Mouse (Mus musculus) lung, embryonic 15.5 days (tissue): Measurements from ENCODE around the gene Gm37240. TPM values are rescaled to one million over a fixed set of nuclear protein-coding genes. Genes with fewer than 3 reads are reported as not detected.

Source experiments
- ATAC-seq: fragments of 200-750 bp; cut with Nextera tagmentation; 2 replicates; pipeline ENCODE4 v1.8.0; 2017; ENCODE audit warnings: moderate number of reproducible peaks, borderline replicate concordance; ENCODE audit not compliant: low FRiP score, low TSS enrichment; ENCODE audit errors: extremely low read depth
- H3K27ac ChIP-seq: fragments of 300-500 bp; sonication (generic); 2 replicates; pipeline ENCODE4 v1.5.1; 2015; ENCODE audit warnings: moderate library complexity, mild to moderate bottlenecking, inconsistent platforms
- H3K27me3 ChIP-seq: fragments of 300-500 bp; sonication (generic); 2 replicates; pipeline ENCODE4 v1.6.1; 2015; ENCODE audit warnings: inconsistent platforms
- H3K36me3 ChIP-seq: fragments of 300-500 bp; sonication (generic); 2 replicates; pipeline ENCODE4 v1.6.1; 2015; ENCODE audit warnings: inconsistent platforms
- H3K4me1 ChIP-seq: fragments of 300-500 bp; sonication (generic); 2 replicates; pipeline ENCODE4 v1.6.1; 2015; ENCODE audit warnings: inconsistent platforms
- H3K4me2 ChIP-seq: fragments of 300-500 bp; sonication (generic); 2 replicates; pipeline ENCODE4 v1.6.1; 2015; ENCODE audit warnings: inconsistent platforms, mild to moderate bottlenecking, moderate library complexity
- H3K4me3 ChIP-seq: fragments of 300-500 bp; sonication (generic); 2 replicates; pipeline ENCODE4 v1.5.1; 2015; ENCODE audit warnings: mild to moderate bottlenecking, inconsistent platforms
- H3K9ac ChIP-seq: fragments of 300-500 bp; sonication (generic); 2 replicates; pipeline ENCODE4 v1.6.1; 2015; ENCODE audit warnings: inconsistent platforms
- H3K9me3 ChIP-seq: fragments of 300-500 bp; sonication (generic); 2 replicates; pipeline ENCODE4 v1.6.1; 2016; ENCODE audit warnings: inconsistent platforms
- WGBS: fragments of 180-500 bp; shearing (Covaris S2); methylation state at CpG from one replicate; pipeline ENCODE4 v1.1.7; 2015; 5-methylcytosine and 5-hydroxymethylcytosine counted together
- polyA plus RNA-seq: library from polyadenylated mRNA; unstranded; fragments of >200 nt; fragmentation: Nextera tagmentation; extraction: Ambion mirVana; gene quantifications from 2 replicates; pipeline ENCODE4 v1.2.1, GENCODE M21; 2015

The Gm37240 gene
- polyA plus RNA-seq, 1 experiment from 2014 or later = 8.8 TPM

DNA sequence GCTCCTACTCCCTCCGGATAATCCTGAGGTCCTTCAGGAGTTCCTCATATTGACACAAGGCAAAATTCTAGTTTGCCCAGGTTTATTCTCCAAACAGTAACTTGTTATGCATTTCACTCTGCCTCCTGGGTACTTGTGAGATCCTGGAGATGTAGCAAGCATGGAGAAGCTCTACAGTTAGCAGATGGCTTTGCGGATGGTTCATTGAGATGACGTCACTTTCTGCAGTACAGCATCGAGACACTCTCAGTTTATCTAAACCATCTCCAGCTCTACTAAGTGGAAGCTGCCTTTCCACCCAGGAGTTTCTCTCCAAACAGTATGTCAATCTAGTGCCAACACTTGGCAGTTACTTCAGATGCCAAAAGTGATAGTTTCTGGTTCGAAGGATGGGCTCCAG lies 444.5 kb downstream of the Gm37240 start:
- H3K4me3 ChIP-seq = no peak overlapping the region
- H3K9me3 ChIP-seq = no peaks in the 10 kb centered on the region
- no peaks in the 10 kb centered on the region for H3K36me3 ChIP-seq
- ATAC-seq = no peak
- WGBS = 74% methylated on average over 5 of the region's 5 CpGs
- H3K4me1 ChIP-seq = no peaks in the 10 kb centered on the region
- H3K27me3 ChIP-seq = no peaks in the 10 kb centered on the region
- no peak overlapping the region for H3K9ac ChIP-seq
- H3K27ac ChIP-seq = no peak overlapping the region
- H3K4me2 ChIP-seq = no peak overlapping the region

DNA sequence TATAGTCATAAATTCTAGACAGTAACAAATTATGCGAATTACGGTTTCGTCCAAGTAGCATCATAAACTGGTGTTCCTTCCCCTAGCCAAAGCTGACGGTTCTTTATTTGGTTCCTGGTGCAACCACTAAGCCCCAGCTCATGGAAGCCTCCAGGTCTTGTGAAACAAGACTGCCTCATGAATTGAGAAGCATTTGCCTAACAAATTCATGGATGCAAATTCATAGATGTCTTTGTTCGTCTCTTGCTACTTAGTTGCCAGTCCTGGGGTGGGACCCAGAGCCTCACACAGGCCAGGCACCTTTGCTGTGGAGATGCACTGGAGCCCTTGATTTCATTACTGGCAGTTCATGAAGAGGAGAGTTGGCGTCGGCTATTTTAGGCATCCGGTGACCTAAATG lies 445.1 kb downstream of the Gm37240 start:
- H3K9me3 ChIP-seq = no peaks in the 10 kb centered on the region
- no peak for ATAC-seq
- WGBS = 84% methylated on average over 8 of the region's 8 CpGs
- H3K27me3 ChIP-seq = no peaks in the 10 kb centered on the region
- no peaks in the 10 kb centered on the region for H3K4me1 ChIP-seq
- no peak overlapping the region for H3K4me3 ChIP-seq
- no peak overlapping the region for H3K27ac ChIP-seq
- H3K36me3 ChIP-seq = no peaks in the 10 kb centered on the region
- no peak overlapping the region for H3K9ac ChIP-seq
- no peak overlapping the region for H3K4me2 ChIP-seq

DNA sequence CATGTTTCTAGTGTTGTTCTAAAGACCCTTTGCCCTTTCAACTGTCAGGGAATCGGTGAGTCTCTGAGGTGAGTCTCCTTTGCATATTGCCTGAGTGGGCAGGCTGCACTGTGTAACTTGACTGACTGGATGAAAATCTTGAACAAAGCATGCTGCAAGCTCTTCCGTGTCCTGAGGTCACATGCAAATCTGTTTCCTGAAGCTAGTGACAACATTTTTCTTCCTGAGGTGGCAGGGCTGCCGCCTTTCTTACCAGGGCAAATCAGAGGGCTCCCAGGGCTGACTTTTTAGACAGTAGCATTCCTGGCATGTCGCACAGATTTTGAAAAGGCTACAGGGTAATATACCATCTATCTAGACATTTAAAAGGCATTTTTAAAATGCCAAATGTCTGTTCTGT lies 451.9 kb downstream of the Gm37240 start:
- Histone ChIP-seq H3K9ac (no peak overlapping the region), H3K4me2 (no peak overlapping the region), H3K27me3 (no peaks in the 10 kb centered on the region), H3K27ac (no peak overlapping the region), H3K36me3 (no peaks in the 10 kb centered on the region), H3K4me3 (no peak overlapping the region), H3K9me3 (no peaks in the 10 kb centered on the region), H3K4me1 (no peaks in the 10 kb centered on the region)
- ATAC-seq = no peak
- 42% methylated on average over 4 of the region's 4 CpGs for WGBS

DNA sequence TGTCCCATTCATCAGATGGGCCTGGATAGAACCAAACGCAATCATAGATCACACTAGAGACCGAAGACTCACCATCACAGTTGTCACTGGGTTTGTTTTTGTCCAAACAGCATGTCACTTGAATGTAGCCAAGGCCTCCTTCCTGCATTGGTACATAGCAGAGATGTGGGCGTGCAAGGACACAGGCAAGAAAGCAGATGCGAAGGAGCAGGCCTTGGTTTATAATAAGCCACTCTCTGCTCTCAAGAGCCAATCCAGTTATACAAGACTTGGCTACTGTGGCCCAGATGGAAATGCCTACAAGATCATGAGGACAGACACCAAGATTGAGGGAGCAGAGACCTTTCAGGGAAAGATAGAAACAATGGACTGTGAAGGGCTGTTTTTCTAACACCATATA lies 456.1 kb downstream of the Gm37240 start:
- no peak overlapping the region for H3K27ac ChIP-seq
- H3K36me3 ChIP-seq = no peaks in the 10 kb centered on the region
- H3K4me2 ChIP-seq = no peak overlapping the region
- 93% methylated on average over 4 of the region's 4 CpGs for WGBS
- H3K4me1 ChIP-seq = no peaks in the 10 kb centered on the region
- H3K9me3 ChIP-seq = no peaks in the 10 kb centered on the region
- ATAC-seq = no peak
- H3K27me3 ChIP-seq = no peaks in the 10 kb centered on the region
- no peak overlapping the region for H3K4me3 ChIP-seq
- H3K9ac ChIP-seq = no peak overlapping the region

DNA sequence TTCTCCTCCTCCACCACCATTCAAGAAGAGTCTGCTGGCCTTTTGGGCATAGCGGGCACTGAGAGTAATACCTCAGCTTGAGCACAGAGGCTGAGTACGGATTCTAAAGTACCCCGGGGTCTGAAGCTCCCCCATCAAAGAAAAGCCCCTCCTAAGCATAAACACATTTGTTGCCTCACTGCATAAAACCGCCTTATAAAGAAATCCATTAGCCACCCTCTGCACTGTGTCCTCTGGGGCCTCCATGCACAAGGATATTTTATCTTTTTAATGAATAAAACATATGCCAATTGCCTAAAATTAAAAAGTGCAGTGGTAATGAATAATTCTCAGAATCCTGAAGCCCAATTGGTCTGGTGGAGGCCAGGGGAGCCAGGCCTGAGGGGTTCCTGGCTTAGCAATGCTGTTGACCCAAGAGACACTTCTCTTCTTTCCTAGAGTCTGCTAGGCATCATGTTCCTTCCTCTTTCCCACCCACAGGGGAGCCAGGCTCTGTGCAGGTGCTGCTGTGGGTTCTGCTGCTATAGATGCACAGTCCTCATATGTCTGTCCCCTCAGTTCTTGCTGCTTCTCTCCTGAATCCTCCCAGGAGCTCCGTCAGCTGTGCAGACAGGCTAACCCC lies 463.8 kb downstream of the Gm37240 start:
- Histone ChIP-seq H3K9me3 (no peaks in the 10 kb centered on the region), H3K9ac (no peak overlapping the region), H3K4me1 (0 out of 2 replicates have a peak, but pooled peaks cover 4% of the 10 kb centered on the region), H3K4me3 (no peak overlapping the region), H3K27ac (no peak overlapping the region), H3K27me3 (no peaks in the 10 kb centered on the region), H3K4me2 (no peak overlapping the region), H3K36me3 (no peaks in the 10 kb centered on the region)
- 72% methylated on average over 5 of the region's 5 CpGs for WGBS
- no peak for ATAC-seq

DNA sequence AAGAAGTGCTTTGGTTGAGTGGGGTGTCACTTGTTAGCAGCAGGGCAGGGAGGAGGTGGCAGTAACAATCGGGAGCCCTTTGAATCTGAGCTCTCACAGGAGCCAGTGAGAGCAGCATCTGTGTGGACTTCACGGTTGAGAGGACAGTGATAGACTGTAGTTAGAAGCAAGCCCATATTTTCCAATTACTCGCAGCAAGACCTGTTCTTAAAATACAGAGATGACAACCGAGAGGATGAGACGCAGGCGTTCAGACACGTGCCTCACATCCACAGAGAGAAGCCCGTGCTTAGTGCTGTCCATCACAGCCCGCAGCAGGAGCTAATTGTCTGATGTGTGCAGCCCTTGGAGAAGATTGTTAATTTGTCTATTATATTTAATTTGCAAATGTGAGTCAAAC lies 465.9 kb downstream of the Gm37240 start:
- Histone ChIP-seq H3K4me2 (no peak overlapping the region), H3K4me1 (0 out of 2 replicates have a peak, but pooled peaks cover 4% of the 10 kb centered on the region), H3K9me3 (no peaks in the 10 kb centered on the region), H3K27ac (no peak overlapping the region), H3K9ac (no peak overlapping the region), H3K36me3 (no peaks in the 10 kb centered on the region), H3K4me3 (no peak overlapping the region), H3K27me3 (no peaks in the 10 kb centered on the region)
- WGBS = 84% methylated on average over 9 of the region's 9 CpGs
- no peak for ATAC-seq

DNA sequence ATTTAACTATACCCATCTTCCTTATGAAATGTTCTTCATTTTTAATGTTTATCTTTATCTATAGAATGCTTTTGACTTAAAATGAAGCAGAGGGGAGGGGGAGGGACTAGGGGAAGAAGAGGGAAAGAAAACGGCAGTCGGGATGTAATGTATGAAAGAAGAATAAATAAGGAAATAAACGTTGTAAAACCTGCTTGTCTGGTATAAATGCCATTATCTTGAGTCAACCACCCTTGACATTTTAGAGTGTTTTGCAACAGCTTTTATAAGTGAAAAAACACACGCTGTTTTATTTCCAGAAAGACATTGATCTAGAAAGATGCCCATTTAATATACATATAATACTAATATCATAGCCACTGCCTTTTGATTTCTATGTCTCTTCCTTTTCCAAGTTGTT lies 469.7 kb downstream of the Gm37240 start:
- H3K27me3 ChIP-seq = no peaks in the 10 kb centered on the region
- no peak overlapping the region for H3K27ac ChIP-seq
- H3K9ac ChIP-seq = no peak overlapping the region
- WGBS = 43% methylated on average over 4 of the region's 4 CpGs
- H3K4me2 ChIP-seq = no peak overlapping the region
- no peaks in the 10 kb centered on the region for H3K4me1 ChIP-seq
- H3K9me3 ChIP-seq = no peaks in the 10 kb centered on the region
- no peaks in the 10 kb centered on the region for H3K36me3 ChIP-seq
- no peak overlapping the region for H3K4me3 ChIP-seq
- no peak for ATAC-seq

DNA sequence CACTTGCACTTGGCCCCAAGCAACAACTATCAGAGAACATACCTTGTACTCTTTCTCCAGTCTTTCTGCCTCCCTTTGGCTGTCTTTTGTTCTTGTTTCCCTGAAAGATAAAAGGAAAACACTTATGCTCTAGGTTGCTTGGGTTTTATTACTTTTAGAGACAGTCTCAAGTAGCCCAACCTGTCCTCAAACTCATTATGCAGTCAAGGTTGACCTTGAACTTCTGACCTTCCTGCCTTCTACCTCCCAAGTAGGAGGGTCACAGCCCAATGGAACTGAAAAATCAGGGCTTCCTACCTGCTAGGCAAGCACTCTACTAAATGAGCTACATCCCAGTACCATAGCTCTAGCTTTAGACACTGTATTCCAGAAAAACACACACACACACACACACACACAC lies 488.5 kb downstream of the Gm37240 start:
- peaks cover 3% of the 10 kb centered on the region; the same call in 1 of the 2 replicates for H3K9me3 ChIP-seq
- no peaks in the 10 kb centered on the region for H3K4me1 ChIP-seq
- no peaks in the 10 kb centered on the region for H3K27me3 ChIP-seq
- no peak overlapping the region for H3K4me3 ChIP-seq
- no peak overlapping the region for H3K9ac ChIP-seq
- H3K4me2 ChIP-seq = no peak overlapping the region
- H3K27ac ChIP-seq = no peak overlapping the region
- H3K36me3 ChIP-seq = no peaks in the 10 kb centered on the region
- no peak for ATAC-seq

DNA sequence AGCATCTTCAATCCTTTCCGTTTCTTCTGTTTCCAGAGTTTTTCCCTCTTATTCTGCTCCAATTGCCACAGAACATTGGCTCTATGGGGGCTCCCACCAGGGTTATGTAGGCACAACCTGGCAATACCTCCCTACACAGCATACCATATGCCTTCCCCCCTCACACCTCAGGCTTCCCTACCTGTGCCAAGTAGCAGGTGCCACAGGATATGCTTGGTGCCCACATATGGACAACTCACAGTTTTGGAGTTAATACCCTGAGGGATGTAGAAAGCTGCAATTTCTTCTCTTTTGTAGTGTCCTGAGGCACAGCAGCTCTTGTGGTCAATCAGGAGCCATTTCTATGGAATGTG lies 488.9 kb downstream of the Gm37240 start:
- Histone ChIP-seq H3K9ac (no peak overlapping the region), H3K27ac (no peak overlapping the region), H3K9me3 (peaks cover 3% of the 10 kb centered on the region; the same call in 1 of the 2 replicates), H3K4me1 (no peaks in the 10 kb centered on the region), H3K4me2 (no peak overlapping the region), H3K4me3 (no peak overlapping the region), H3K36me3 (no peaks in the 10 kb centered on the region), H3K27me3 (no peaks in the 10 kb centered on the region)
- ATAC-seq = no peak
- WGBS = 78% methylated on average over 1 of the region's 1 CpGs

DNA sequence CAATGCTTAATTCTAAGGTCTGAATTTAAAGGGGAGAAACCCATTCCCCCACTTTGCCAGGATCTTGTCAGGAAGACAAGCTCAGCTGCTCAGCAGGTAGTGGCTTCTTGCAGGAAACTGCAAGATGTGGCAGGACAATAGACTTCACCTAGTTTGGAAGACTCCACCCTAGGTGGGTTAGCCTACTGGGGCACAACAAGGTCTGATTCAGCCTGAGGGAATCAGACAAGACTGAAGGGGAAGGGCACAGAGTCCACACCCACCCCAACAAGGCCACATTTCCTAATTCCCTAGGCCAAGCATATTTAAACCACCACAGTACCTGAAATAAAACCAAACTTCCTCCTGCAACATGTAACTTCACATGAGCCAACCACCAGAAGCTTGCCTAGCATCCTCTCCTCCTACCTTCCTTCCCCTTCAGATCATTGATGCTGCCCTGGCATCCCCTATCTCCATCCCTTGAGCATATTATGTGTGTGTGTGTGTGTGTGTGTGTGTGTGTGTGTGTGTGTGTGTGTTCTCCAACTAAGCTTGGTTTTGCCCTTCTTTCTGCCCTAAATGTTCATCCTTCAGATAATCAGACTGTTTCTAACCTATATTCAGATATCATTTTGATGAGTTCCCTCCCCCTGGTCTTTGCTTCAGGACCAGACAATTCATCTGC lies 489.4 kb downstream of the Gm37240 start:
- Histone ChIP-seq H3K4me2 (no peak overlapping the region), H3K4me1 (no peaks in the 10 kb centered on the region), H3K4me3 (no peak overlapping the region), H3K36me3 (no peaks in the 10 kb centered on the region), H3K27me3 (no peaks in the 10 kb centered on the region), H3K27ac (no peak overlapping the region), H3K9me3 (peaks cover 3% of the 10 kb centered on the region; the same call in 1 of the 2 replicates), H3K9ac (no peak overlapping the region)
- ATAC-seq = no peak

DNA sequence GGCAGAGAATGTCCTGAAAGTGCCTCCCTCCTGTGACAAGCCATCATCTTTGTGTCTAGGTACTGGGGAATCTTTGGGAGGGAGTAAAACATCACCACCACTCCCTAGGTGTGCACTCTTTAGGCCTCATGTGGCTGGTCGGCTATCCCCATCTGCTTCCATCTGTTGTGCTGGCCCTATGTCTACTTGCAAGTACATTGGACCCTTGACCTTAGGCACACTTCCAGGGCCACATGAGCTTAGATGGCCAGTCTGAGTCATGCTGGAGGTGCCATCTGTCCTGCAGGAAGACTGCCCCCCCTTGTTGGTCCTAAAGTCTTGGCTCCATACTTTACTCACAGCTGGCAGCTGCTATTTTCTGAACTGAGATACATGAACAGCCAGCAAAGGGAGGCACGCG lies 493.9 kb downstream of the Gm37240 start:
- H3K27ac ChIP-seq = no peak overlapping the region
- WGBS = 91% methylated on average over 3 of the region's 3 CpGs
- no peak for ATAC-seq

DNA sequence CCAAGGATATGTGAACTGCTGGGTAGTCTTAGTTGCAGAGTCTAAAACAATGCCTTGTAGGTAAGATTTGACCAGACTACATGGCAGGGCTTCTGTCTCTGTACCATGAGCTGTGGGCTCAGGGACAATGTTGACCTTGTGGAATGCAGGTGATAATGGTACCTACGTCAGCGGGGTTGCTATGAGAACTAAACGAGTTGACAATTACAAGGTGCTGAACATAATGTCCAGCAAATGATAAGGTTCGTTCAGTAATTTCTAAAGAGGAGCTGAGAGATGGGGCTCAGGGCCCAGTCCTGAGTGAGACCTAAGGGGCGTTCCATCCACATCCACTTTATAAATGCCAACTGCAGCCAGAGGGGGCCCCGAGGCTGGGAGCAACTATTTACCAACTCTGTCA lies 495.6 kb downstream of the Gm37240 start:
- H3K4me1 ChIP-seq = no peaks in the 10 kb centered on the region
- H3K9me3 ChIP-seq = peaks cover 3% of the 10 kb centered on the region; the same call in 1 of the 2 replicates
- no peak overlapping the region for H3K4me3 ChIP-seq
- ATAC-seq = no peak
- no peak overlapping the region for H3K9ac ChIP-seq
- no peak overlapping the region for H3K4me2 ChIP-seq
- H3K36me3 ChIP-seq = no peaks in the 10 kb centered on the region
- no peak overlapping the region for H3K27ac ChIP-seq
- no peaks in the 10 kb centered on the region for H3K27me3 ChIP-seq
- WGBS = 71% methylated on average over 6 of the region's 6 CpGs

More for the DNA sequence above, 493.9 kb downstream of the Gm37240 start:
- H3K4me2 ChIP-seq = no peak overlapping the region
- H3K27me3 ChIP-seq = no peaks in the 10 kb centered on the region
- H3K9me3 ChIP-seq = peaks cover 3% of the 10 kb centered on the region; the same call in 1 of the 2 replicates
- H3K36me3 ChIP-seq = no peaks in the 10 kb centered on the region
- no peaks in the 10 kb centered on the region for H3K4me1 ChIP-seq
- H3K4me3 ChIP-seq = no peak overlapping the region
- no peak overlapping the region for H3K9ac ChIP-seq
